Mouse (Mus musculus) testis, adult 2 months (tissue): ENCODE measurements around the gene A130010J15Rik. TPM values are rescaled to one million over a fixed set of nuclear protein-coding genes. Genes with fewer than 3 reads are reported as not detected.

Experiments
- H3K27ac ChIP-seq: fragments of 200-500 bp; 2 replicates; pipeline ENCODE4 v1.5.1; 2012; ENCODE audit warnings: low read depth, low read length; ENCODE audit not compliant: control insufficient read depth, insufficient read depth
- H3K27me3 ChIP-seq: fragments of 200-500 bp; 2 replicates; pipeline ENCODE4 v1.6.1; 2012; ENCODE audit warnings: mild to moderate bottlenecking, low read length, moderate library complexity; ENCODE audit not compliant: control insufficient read depth, insufficient read depth
- H3K36me3 ChIP-seq: fragments of 200-500 bp; 2 replicates; pipeline ENCODE4 v1.6.1; 2012; ENCODE audit warnings: mild to moderate bottlenecking, low read length; ENCODE audit not compliant: control insufficient read depth, insufficient read depth
- H3K4me1 ChIP-seq: fragments of 200-500 bp; 2 replicates; pipeline ENCODE4 v1.6.1; 2012; ENCODE audit warnings: low read length; ENCODE audit not compliant: control insufficient read depth, insufficient read depth
- H3K4me3 ChIP-seq: fragments of 200-500 bp; 2 replicates; pipeline ENCODE4 v1.5.1; 2012; ENCODE audit warnings: low read depth, mild to moderate bottlenecking, low read length, moderate library complexity, mixed read lengths; ENCODE audit not compliant: control insufficient read depth
- CTCF ChIP-seq: fragments of 200-500 bp; IDR thresholded peaks from 2 replicates; pipeline ENCODE4 v1.5.1; 2012; ENCODE audit warnings: low read depth, mild to moderate bottlenecking, inconsistent platforms, low read length, moderate library complexity; ENCODE audit not compliant: control insufficient read depth, insufficient read depth, insufficient replicate concordance
- POLR2A ChIP-seq: fragments of 200-500 bp; IDR thresholded peaks from 2 replicates; pipeline ENCODE4 v1.6.1; 2012; ENCODE audit warnings: low read depth, mild to moderate bottlenecking, inconsistent platforms, low read length, moderate library complexity; ENCODE audit not compliant: control insufficient read depth
- polyA plus RNA-seq: library from polyadenylated mRNA; depleted of rRNA; stranded (reverse); fragments of >200 nt; gene quantifications from 2 replicates; pipeline ENCODE4 v1.2.3, GENCODE M21; 2012; rRNA removed

The A130010J15Rik gene
- polyA plus RNA-seq, 1 experiment: 11.2 TPM

DNA sequence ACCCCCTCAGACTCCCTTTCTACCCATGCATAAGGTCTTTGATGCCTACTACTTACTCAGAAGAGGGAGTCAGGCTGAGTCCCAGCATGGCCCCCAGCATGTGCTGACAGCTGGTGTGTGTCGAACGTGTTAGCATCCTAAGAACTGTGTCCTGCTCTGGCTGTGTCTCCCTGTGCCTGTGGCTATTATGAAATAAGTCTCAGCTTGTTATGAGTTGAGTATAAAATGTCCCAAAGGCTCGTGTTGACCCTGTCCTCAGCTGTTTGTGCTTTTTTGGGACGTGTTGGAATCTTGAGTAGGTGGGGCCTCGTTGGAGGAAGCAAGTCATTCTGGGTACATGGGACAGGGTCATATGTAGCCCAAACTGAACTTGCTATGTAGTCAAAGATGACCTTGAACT, 46.2 kb downstream of the A130010J15Rik start:
- no peak overlapping the region for H3K27ac ChIP-seq
- H3K4me3 ChIP-seq: no peak overlapping the region
- H3K36me3 ChIP-seq: no peaks in the 10 kb centered on the region
- no peaks in the 10 kb centered on the region for H3K27me3 ChIP-seq
- no peak for TF ChIP-seq POLR2A
- TF ChIP-seq CTCF: no peak
- no peaks in the 10 kb centered on the region for H3K4me1 ChIP-seq

DNA sequence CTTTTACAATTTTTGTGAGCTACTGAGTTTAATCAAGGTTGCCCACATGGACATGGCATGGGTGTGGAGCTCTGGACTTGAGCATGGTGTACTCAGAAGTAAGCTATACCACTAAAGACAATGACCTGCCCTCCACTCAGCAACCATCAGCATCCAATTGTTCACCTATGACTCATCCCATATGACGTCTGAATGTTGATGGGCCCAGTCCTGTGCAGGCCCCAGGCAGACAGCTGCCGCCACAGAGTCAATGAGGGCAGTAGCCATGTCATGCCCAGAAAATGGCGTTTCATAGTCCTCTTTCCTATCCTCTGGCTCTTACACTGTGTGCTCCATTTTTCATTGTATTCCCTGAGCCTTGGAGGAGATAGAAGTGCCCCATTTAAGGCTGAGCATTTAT, 48.2 kb downstream of the A130010J15Rik start:
- Histone ChIP-seq H3K27me3 (no peaks in the 10 kb centered on the region), H3K27ac (no peak overlapping the region), H3K4me1 (no peaks in the 10 kb centered on the region), H3K4me3 (no peak overlapping the region), H3K36me3 (no peaks in the 10 kb centered on the region)
- TF ChIP-seq CTCF (no peak), POLR2A (no peak)

DNA sequence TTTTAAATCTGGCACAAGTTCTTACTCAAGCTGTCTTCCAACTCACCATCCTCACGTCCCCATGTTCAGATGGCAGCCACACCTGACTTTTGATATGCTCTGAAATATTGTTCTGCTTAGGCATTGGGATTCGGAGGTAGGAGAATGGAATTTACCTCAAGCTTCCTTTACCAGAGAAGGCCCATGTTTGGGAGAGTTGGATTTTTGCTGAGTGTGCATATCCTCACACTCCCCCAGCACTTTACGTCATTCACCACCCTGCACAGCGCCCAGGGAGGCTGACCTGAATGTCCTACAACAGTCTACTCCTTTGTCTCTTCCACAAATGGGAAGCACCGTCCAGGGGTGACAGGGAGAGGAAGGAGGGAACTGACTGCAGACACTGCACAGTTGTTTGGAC, 52.6 kb downstream of the A130010J15Rik start:
- no peaks in the 10 kb centered on the region for H3K27me3 ChIP-seq
- no peak overlapping the region for H3K27ac ChIP-seq
- TF ChIP-seq CTCF: no peak
- no peaks in the 10 kb centered on the region for H3K36me3 ChIP-seq
- no peak overlapping the region for H3K4me3 ChIP-seq
- no peaks in the 10 kb centered on the region for H3K4me1 ChIP-seq

DNA sequence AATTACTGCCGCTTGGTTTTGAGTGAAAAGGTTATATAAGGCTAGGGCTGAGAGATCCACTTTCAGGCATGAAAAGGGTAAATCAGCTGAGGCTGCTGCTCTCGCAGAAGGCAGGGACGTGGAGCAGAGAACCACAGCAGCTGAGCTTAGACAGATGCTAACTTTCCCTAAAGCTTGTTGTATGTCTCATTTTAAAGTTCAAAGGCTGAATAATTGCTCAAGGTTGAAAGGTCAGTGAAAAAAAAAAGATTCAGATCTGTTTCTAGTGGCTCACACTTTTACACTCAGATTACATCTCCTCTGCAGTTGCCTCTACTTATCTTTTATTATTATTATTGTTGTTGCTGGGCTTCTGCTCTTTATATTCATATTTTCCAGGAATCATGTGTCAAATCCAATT, 57.7 kb downstream of the A130010J15Rik start:
- no peaks in the 10 kb centered on the region for H3K36me3 ChIP-seq
- H3K4me3 ChIP-seq: no peak overlapping the region
- H3K27ac ChIP-seq: no peak overlapping the region
- H3K27me3 ChIP-seq: no peaks in the 10 kb centered on the region
- no peaks in the 10 kb centered on the region for H3K4me1 ChIP-seq
- TF ChIP-seq POLR2A: no peak
- TF ChIP-seq CTCF: no peak

DNA sequence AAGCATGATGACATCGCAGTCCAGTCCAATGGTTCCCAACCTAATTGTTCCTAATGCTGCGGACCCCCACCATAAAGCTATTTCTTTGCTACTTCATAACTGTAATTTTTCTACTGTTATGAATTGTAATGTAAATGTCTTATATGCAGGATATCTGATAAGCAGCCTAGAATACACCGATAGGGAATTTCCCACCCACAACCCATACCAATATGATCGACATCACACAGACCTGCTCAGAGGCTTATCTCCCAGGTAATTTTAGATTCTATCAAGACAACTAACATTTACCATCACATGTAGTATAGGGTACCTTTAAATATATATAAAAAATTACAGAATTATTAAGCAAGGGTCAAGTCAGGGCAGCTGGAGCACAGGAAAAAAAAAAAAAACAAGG, 58.3 kb downstream of the A130010J15Rik start:
- no peak overlapping the region for H3K27ac ChIP-seq
- TF ChIP-seq CTCF (no peak), POLR2A (no peak)
- no peaks in the 10 kb centered on the region for H3K36me3 ChIP-seq
- H3K4me3 ChIP-seq: no peak overlapping the region
- H3K27me3 ChIP-seq: no peaks in the 10 kb centered on the region
- H3K4me1 ChIP-seq: no peaks in the 10 kb centered on the region

DNA sequence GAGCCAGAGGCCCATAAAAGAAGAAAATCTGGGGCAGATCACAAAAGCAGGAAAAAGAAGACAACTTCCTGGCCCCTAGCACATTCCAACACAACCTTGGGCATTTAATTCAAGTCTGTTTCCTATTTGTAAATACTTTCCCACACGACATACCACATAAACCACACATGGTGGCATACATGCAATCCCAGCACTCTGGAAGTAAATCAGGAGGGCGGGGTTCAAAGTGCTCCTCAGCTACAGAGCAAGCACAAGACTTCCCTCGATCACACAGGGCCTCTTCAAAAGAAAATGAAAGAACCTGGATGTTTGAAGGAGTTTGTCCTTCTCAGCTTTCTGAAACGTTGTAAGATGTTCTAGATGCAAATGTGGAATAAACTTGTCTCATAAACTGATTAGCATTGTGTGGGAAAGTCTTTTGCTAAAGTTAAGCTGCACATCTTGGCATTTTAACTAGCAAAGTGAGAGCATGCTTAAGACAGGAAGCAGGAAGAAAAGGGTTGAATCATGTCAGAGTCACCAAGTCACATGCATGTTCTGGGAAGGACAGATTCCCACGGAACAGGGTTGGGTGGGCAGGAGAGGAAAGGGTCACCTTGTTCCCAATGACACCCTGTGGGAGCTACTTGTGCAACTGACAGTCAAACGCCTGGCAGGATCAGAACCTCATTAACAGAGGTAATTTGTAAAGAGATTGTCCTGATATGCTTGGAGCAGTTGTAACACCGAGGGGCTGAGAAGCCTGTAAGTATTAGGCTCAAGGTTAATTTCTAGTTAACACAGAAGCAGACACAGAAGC, 59.1 kb downstream of the A130010J15Rik start:
- H3K27me3 ChIP-seq: no peaks in the 10 kb centered on the region

More for the DNA sequence above, 59.1 kb downstream of the A130010J15Rik start:
- Histone ChIP-seq H3K4me3 (no peak overlapping the region), H3K4me1 (no peaks in the 10 kb centered on the region), H3K36me3 (no peaks in the 10 kb centered on the region), H3K27ac (no peak overlapping the region)
- TF ChIP-seq CTCF (no peak), POLR2A (no peak)

Other genes starting within 250 kb of the A130010J15Rik start
- gene Syt14, start 132.3 kb upstream of the A130010J15Rik start, polyA plus RNA-seq: 0.60 and 0.86 TPM in 2 replicates
- gene Diexf, start 37.8 kb upstream of the A130010J15Rik start, polyA plus RNA-seq: 9.2 and 9.5 TPM in 2 replicates
- gene Irf6, start 14.9 kb upstream of the A130010J15Rik start, polyA plus RNA-seq: 17.5 and 23.5 TPM in 2 replicates
- 0.19 TPM in 1 of 2 replicates, not detected in the other for gene Traf3ip3, start 33.7 kb downstream of the A130010J15Rik start, polyA plus RNA-seq
- gene Lamb3, start 39.7 kb downstream of the A130010J15Rik start, polyA plus RNA-seq: 4.2 and 4.8 TPM in 2 replicates
- gene Hsd11b1, start 96.0 kb downstream of the A130010J15Rik start, polyA plus RNA-seq: 0.67 and 1.8 TPM in 2 replicates
- 8.5 and 9.5 TPM in 2 replicates for gene G0s2, start 105.2 kb downstream of the A130010J15Rik start, polyA plus RNA-seq
- 5.4 and 6.5 TPM in 2 replicates for gene Camk1g, start 202.3 kb downstream of the A130010J15Rik start, polyA plus RNA-seq